Mouse (Mus musculus) cerebellum, postnatal 4 days (tissue): ENCODE data around the gene Fbxl20.

Experiments
- DNase-seq, 2 experiments: peaks; one replicate each; pipeline ENCODE4 v3.0.0; 2022; ENCODE audit warnings: low spot score in 2 of 2, mixed read lengths in 1 of 2

Fbxl20 gene

GRCm38 (mm10) chr11:98049672-98050519 is 100.3 kb downstream of the Fbxl20 start:
- DNase-seq: no peak

GRCm38 (mm10) chr11:98047745-98048144 is 102.5 kb downstream of the Fbxl20 start:
- peak; percentile 49 to 75 for DNase-seq

GRCm38 (mm10) chr11:98046466-98046865 is 103.7 kb downstream of the Fbxl20 start:
- DNase-seq: no peak

GRCm38 (mm10) chr11:98045596-98045995 is 104.6 kb downstream of the Fbxl20 start:
- DNase-seq: no peak

GRCm38 (mm10) chr11:98044074-98044473 is 106.1 kb downstream of the Fbxl20 start:
- no peak for DNase-seq

GRCm38 (mm10) chr11:98042741-98043140 is 107.5 kb downstream of the Fbxl20 start:
- DNase-seq: no peak

- DNase-seq: no peak
Observed at GRCm38 (mm10) chr11:98040975-98041374, 109.2 kb downstream of the Fbxl20 start.

GRCm38 (mm10) chr11:98037871-98038270 is 112.3 kb downstream of the Fbxl20 start:
- peak in 1 of 2 experiments; percentile 47 for DNase-seq

GRCm38 (mm10) chr11:98035977-98036377 is 114.2 kb downstream of the Fbxl20 start:
- DNase-seq: peak in 1 of 2 experiments; percentile 55

GRCm38 (mm10) chr11:98034840-98035239 is 115.4 kb downstream of the Fbxl20 start:
- peak in 1 of 2 experiments; percentile 63 for DNase-seq

GRCm38 (mm10) chr11:98034061-98034460 is 116.1 kb downstream of the Fbxl20 start:
- DNase-seq: no peak
